Mouse (Mus musculus) hindbrain, embryonic 13.5 days (tissue): ENCODE measurements around the gene Aasdh. TPM values are rescaled to one million over a fixed set of nuclear protein-coding genes. Genes with fewer than 3 reads are reported as not detected.

Experiments used
- ATAC-seq: fragments of 200-750 bp; cut with Nextera tagmentation; 2 replicates; pipeline ENCODE4 v1.8.0; 2017; ENCODE audit warnings: moderate TSS enrichment; ENCODE audit not compliant: low FRiP score
- H3K27ac ChIP-seq: fragments of 300-500 bp; sonication (generic); 2 replicates; pipeline ENCODE4 v1.5.1; 2015; ENCODE audit warnings: inconsistent platforms, mild to moderate bottlenecking, moderate library complexity
- H3K27me3 ChIP-seq: fragments of 300-500 bp; sonication (generic); 2 replicates; pipeline ENCODE4 v1.6.1; 2015; ENCODE audit warnings: mild to moderate bottlenecking, inconsistent platforms
- H3K36me3 ChIP-seq: fragments of 300-500 bp; sonication (generic); 2 replicates; pipeline ENCODE4 v1.6.1; 2015; ENCODE audit warnings: mild to moderate bottlenecking, inconsistent platforms
- H3K4me1 ChIP-seq: fragments of 300-500 bp; sonication (generic); replicated peaks from 2 replicates; pipeline ENCODE4 v1.6.1; 2015; ENCODE audit warnings: inconsistent platforms
- H3K4me2 ChIP-seq: fragments of 300-500 bp; sonication (generic); 2 replicates; pipeline ENCODE4 v1.6.1; 2015; ENCODE audit warnings: inconsistent platforms, mild to moderate bottlenecking, moderate library complexity
- H3K4me3 ChIP-seq: fragments of 300-500 bp; sonication (generic); 2 replicates; pipeline ENCODE4 v1.5.1; 2015; ENCODE audit warnings: mild to moderate bottlenecking, inconsistent platforms
- H3K9ac ChIP-seq: fragments of 300-500 bp; sonication (generic); 2 replicates; pipeline ENCODE4 v1.6.1; 2015; ENCODE audit warnings: mild to moderate bottlenecking, inconsistent platforms
- H3K9me3 ChIP-seq: fragments of 300-500 bp; sonication (generic); 2 replicates; pipeline ENCODE4 v1.6.1; 2016; ENCODE audit warnings: inconsistent platforms
- WGBS: fragments of 180-500 bp; shearing (Covaris S2); methylation state at CpG from one replicate; pipeline ENCODE4 v1.1.7; 2015; 5-methylcytosine and 5-hydroxymethylcytosine counted together
- polyA plus RNA-seq: library from polyadenylated mRNA; unstranded; fragments of >200 nt; fragmentation: Nextera tagmentation; extraction: Ambion mirVana; gene quantifications from 2 replicates; pipeline ENCODE4 v1.2.1, GENCODE M21; 2015

The Aasdh gene
- polyA plus RNA-seq, 1 experiment from 2014 or later = 19.6 TPM

DNA sequence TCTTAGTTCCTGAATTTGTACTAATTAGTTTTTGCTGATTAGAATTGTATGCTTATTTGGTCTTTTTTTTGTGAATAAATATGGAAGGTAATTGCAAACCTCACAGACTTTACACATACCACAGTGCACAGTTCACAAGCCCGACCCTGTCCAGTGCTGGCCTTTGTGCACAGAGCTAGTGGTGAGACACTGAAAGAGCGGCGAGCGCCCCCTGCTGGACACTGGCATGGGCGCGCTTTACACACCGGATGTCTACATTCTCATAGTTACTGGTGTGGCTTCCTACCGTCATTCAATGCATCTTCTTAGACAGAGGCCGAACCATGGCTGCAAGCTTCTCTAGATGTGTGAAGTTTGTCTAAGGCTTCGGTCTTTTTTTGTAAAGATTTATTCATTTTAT, 51.8 kb downstream of the Aasdh start:
- peak; percentile 87 for ATAC-seq
- H3K27ac ChIP-seq = no peak overlapping the region
- H3K9me3 ChIP-seq = no peaks in the 10 kb centered on the region
- H3K4me1 ChIP-seq = peaks cover 25% of the 10 kb centered on the region
- WGBS = 12% methylated on average over 10 of the region's 10 CpGs
- H3K4me2 ChIP-seq = no peak overlapping the region
- H3K27me3 ChIP-seq = peaks cover 26% of the 10 kb centered on the region
- peaks cover 53% of the 10 kb centered on the region for H3K36me3 ChIP-seq
- no peak overlapping the region for H3K4me3 ChIP-seq
- no peak overlapping the region for H3K9ac ChIP-seq

DNA sequence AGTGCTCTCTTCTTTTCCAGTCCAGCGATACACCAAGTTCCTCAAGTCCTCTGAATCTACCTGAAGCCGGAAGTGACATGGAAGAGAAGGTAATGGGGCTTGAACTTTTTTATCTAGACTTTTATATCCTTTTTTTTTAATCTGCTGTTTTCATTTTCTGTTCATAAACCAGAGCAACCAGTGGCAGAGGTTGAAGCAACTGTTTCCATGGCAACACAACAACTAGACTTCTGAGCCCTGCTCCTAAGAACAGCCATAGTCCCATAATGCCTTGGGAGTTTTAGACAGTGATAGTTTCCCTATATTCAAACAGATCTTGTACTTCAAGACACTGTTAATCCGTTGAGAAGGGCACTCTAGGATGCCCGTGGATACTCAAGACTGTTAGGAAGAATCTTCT, 54.0 kb downstream of the Aasdh start:
- H3K27me3 ChIP-seq = peaks cover 13% of the 10 kb centered on the region
- H3K4me3 ChIP-seq = no peak overlapping the region
- peaks cover 33% of the 10 kb centered on the region for H3K36me3 ChIP-seq
- H3K9me3 ChIP-seq = no peaks in the 10 kb centered on the region
- no peak overlapping the region for H3K27ac ChIP-seq
- 79% methylated on average over 4 of the region's 4 CpGs for WGBS
- no peak overlapping the region for H3K4me2 ChIP-seq
- ATAC-seq = no peak
- peaks cover 12% of the 10 kb centered on the region for H3K4me1 ChIP-seq
- no peak overlapping the region for H3K9ac ChIP-seq

DNA sequence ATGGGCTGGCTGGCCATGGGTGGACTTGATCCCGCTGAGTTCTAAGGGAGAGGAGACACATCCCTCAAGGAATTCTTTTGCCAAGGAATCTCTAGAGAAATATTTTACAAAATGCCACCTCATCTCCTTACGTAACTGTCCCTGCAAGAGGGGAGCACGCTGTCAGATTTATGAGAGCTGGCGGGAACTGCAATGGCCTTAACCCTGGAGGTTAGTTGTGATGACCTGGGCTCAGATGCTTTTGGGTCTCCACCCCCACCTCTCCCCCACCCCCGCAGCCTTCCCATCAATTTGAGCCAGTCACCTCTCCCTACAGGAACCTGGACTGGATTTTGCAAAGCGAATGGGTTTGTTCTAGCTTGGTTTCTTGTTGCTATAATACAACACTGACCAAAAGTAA, 58.2 kb downstream of the Aasdh start:
- ATAC-seq = no peak
- Histone ChIP-seq H3K27me3 (no peaks in the 10 kb centered on the region), H3K27ac (no peak overlapping the region), H3K4me3 (no peak overlapping the region), H3K9ac (no peak overlapping the region), H3K36me3 (peaks cover 16% of the 10 kb centered on the region), H3K9me3 (no peaks in the 10 kb centered on the region), H3K4me2 (no peak overlapping the region), H3K4me1 (peaks cover 31% of the 10 kb centered on the region)
- 93% methylated on average over 6 of the region's 6 CpGs for WGBS

DNA sequence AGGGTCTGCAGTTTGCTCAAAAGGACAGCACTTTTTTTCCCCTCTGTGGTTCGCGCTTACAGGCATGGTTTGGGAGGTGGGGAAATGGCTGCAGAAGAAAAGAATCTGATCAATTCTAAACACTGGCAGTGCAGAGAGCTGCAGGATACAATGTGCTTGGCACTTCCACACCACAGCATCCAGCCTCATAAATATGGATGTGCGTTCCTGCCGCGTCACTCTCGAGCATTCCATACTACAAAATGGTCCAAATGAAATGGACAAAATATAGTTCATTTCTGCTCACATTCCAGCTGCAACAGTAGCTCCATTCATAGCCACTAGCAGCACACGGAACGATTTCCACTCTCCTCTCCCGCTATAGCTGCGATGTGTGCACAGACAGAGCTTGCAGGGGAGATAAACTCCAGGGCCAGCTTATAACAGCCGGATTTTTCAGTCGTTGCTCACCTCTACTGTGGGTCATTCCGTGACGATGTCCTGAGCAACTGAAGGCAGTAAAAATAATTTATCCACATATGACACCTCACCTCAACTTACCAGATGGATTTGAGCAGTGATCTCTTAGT, 60.6 kb downstream of the Aasdh start:
- Histone ChIP-seq H3K36me3 (peaks cover 15% of the 10 kb centered on the region), H3K9ac (peak overlapping the region; percentile 20), H3K4me3 (no peak overlapping the region), H3K27me3 (no peaks in the 10 kb centered on the region), H3K4me2 (no peak overlapping the region), H3K9me3 (no peaks in the 10 kb centered on the region), H3K4me1 (peaks cover 28% of the 10 kb centered on the region), H3K27ac (peak overlapping the region; percentile 76)
- WGBS = 48% methylated on average over 14 of the region's 14 CpGs
- no peak for ATAC-seq

DNA sequence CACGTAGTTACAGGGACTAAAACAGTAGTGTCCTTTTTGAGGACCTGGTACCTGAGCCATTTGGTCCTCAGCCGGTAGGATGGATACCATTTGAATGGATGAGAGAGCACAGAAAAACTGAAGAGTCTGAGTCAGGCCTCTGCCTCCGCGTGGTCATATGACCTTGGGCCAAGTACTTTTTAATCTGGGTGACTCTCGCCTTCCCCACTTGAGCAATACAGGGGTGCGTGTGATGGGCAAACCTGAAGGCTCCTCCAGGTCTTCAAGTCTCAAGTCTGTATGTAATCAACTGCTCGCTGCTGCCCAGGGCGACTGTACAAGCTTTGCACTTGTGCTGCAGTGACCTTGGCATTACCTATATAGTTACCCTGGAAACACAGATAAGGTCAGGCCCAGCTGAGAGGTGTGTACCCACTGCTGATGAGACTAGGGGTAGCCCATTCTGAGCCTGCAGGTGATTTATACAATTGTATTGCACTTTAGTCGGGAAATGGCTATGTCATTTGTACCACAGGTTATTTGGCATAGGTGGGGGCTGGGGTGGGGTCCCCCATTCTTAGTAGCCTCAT, 61.4 kb downstream of the Aasdh start:
- peak; percentile 50; the same call in 1 of the 2 replicates for ATAC-seq
- WGBS = 90% methylated on average over 9 of the region's 9 CpGs
- peaks cover 28% of the 10 kb centered on the region for H3K4me1 ChIP-seq
- no peaks in the 10 kb centered on the region for H3K9me3 ChIP-seq
- H3K9ac ChIP-seq = no peak overlapping the region
- H3K4me2 ChIP-seq = no peak overlapping the region
- H3K36me3 ChIP-seq = peaks cover 13% of the 10 kb centered on the region
- no peak overlapping the region for H3K4me3 ChIP-seq
- H3K27ac ChIP-seq = peak overlapping the region; percentile 76
- no peaks in the 10 kb centered on the region for H3K27me3 ChIP-seq

DNA sequence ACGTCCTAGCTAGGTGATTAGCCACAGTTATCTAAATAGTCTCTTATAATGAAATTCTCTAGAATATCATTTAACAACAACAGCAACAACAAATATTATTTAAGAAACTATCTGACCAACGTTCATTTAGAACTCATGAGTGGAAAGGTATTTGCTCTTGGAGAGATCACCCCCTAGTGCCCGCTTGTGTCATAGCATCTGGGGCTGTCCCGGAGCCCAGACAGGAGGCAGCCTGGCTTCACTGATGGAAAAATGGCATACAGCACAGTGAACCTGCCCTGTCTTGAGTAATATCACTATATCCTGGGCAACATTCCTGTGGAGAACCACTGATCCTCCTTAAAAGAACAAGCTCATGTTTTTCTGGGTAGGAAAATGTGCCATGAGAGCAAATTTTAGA, 61.9 kb downstream of the Aasdh start:
- Histone ChIP-seq H3K9me3 (no peaks in the 10 kb centered on the region), H3K4me1 (peaks cover 28% of the 10 kb centered on the region), H3K9ac (no peak overlapping the region), H3K27me3 (no peaks in the 10 kb centered on the region), H3K4me3 (no peak overlapping the region), H3K36me3 (peaks cover 10% of the 10 kb centered on the region), H3K27ac (peak overlapping the region; percentile 76; the same call in 1 of the 2 replicates), H3K4me2 (no peak overlapping the region)
- WGBS = 21% methylated on average over 4 of the region's 4 CpGs
- ATAC-seq = no peak

DNA sequence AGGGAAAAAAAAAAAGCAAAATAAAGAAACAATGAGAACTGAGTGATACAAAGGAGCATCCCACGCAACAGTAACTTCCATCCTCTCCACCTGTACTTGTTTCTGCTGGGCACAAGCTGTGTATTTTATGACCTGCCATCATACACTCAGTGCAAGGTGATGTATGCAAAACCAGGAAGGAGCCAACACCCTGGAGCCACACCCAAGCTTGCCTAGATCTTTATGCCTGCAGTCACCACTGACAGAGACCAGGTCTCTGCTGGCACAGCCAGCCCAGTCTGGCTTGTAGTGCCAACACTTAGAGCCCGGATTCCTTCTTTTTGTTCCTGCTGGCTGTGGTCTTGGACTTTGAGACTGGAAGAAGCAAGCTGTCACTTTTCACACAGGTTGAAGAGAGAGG, 63.5 kb downstream of the Aasdh start:
- ATAC-seq = no peak

DNA sequence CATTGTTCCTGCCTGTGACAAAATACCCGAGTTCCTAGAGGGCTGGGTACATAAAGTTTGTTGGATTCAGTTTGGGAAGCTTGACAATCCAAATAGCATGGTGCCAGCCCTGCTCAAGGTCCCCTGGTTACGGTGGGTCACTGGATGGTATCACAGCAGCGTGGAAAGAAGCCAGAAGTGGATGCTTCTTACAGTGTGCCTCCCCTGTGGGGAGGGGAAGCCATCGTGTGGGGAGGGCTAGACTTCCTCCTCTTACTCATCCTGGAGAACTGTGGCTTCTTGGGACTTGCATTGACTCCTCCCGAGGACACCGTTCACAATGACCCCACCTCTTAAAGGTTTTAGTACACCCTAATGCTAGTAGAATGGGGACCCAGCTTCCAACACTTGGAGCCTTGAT, 65.5 kb downstream of the Aasdh start:
- H3K4me1 ChIP-seq = peaks cover 18% of the 10 kb centered on the region
- H3K4me2 ChIP-seq = no peak overlapping the region
- WGBS = 84% methylated on average over 6 of the region's 6 CpGs
- no peak overlapping the region for H3K9ac ChIP-seq
- no peak overlapping the region for H3K27ac ChIP-seq
- H3K9me3 ChIP-seq = no peaks in the 10 kb centered on the region
- peaks cover 10% of the 10 kb centered on the region; the same call in 1 of the 2 replicates for H3K36me3 ChIP-seq
- no peak for ATAC-seq
- no peaks in the 10 kb centered on the region for H3K27me3 ChIP-seq
- H3K4me3 ChIP-seq = no peak overlapping the region

More for the DNA sequence above, 63.5 kb downstream of the Aasdh start:
- Histone ChIP-seq H3K4me2 (no peak overlapping the region), H3K4me3 (no peak overlapping the region), H3K9ac (no peak overlapping the region), H3K27ac (no peak overlapping the region), H3K36me3 (peaks cover 10% of the 10 kb centered on the region; the same call in 1 of the 2 replicates), H3K27me3 (no peaks in the 10 kb centered on the region), H3K4me1 (peaks cover 28% of the 10 kb centered on the region), H3K9me3 (no peaks in the 10 kb centered on the region)
- WGBS = 78% methylated on average over 2 of the region's 2 CpGs

DNA sequence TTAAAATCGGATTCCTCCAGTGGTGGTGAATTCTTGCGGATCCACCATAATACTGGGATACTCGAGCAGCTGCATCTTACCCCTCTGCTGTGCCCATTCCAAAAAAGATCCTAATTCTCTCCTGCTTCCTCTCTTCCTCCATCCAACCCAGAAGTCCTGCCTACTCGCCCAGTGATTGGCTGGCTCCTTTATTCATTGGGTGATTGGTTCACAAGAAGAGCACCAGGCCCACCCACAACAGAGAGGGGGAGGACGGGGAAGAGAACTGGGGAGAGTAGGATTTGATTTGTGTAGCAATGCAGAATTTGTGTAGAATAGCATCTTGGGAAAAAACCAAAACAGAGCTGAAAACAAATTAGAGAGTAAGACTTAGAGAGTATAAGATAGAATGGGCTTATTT, 68.3 kb downstream of the Aasdh start:
- WGBS = 55% methylated on average over 5 of the region's 5 CpGs
- Histone ChIP-seq H3K27me3 (no peaks in the 10 kb centered on the region), H3K27ac (no peak overlapping the region), H3K9ac (no peak overlapping the region), H3K4me2 (no peak overlapping the region), H3K4me3 (no peak overlapping the region), H3K36me3 (peaks cover 15% of the 10 kb centered on the region; the same call in 1 of the 2 replicates), H3K9me3 (no peaks in the 10 kb centered on the region), H3K4me1 (peaks cover 8% of the 10 kb centered on the region; the same call in 1 of the 2 replicates)
- no peak for ATAC-seq

DNA sequence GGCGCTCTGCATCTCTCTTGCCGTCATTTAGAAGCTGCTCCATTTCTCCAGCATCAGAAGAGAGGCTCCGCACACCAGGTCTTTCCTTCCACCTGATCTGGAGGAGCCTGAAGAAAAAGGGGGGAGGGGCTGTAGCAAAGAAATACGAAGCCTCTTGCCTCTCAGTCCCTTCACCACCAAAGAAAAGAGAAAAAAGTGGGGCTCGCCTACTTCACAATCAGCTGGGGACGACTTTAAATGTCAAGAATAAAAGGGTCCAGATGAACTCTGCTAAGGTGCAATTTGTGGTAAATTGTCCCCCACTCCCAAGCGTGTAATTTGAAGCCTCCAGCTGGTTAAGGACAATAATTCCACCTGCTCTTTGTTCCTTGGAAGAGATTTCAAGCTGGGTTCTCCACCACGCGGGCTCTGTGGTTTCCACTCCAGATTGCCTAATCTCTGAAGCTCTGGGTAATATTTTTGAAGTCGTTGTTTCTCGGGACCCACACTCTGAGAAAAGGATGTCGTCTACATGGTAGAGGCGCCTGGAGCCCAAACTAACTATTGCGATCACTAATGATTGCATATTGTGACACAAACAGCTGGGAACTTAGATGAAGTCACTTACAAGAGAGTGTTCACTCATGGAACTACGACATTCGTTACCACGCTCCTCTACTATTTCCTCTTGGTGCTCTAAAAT, 72.6 kb downstream of the Aasdh start:
- no peak overlapping the region for H3K4me3 ChIP-seq
- ATAC-seq = no peak
- WGBS = 77% methylated on average over 17 of the region's 17 CpGs

DNA sequence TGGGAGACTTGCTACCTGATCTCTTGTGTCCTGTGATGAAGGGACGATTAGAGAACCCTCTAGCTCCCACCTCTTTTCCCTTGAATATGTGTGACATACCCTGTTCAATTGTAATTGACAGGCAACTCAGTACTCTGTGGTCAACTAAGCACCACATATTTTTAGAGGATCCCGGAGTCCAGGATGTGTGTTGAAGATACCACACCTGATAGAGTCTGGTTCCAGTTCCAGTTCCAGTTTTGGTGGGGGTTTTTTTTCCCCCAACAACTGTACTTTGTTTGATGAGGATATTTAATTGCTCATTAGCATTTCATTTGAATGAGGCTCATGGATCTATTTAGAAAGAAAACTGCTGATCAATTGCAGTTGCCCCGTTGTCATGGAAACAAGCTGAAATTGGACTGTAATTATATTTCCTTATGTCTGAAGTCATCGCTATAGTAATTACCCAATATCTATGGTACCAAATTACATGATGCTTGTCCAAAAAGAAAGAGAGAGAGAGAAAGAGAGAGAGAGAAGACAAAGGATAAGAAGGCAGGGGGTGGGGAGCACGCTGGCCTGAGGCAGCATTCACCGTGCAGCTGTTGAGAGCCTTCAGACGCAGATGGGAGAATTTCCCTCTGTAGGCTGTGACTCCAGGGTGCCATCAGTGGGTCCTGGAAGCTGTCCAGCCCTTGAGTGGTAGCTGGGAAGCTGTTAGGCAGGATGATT, 76.6 kb downstream of the Aasdh start:
- ATAC-seq = peak; percentile 76
- Histone ChIP-seq H3K4me1 (peaks cover 36% of the 10 kb centered on the region), H3K4me2 (no peak overlapping the region), H3K27ac (peak overlapping the region; percentile 87), H3K9ac (no peak overlapping the region), H3K4me3 (no peak overlapping the region), H3K27me3 (no peaks in the 10 kb centered on the region), H3K36me3 (peaks cover 19% of the 10 kb centered on the region), H3K9me3 (no peaks in the 10 kb centered on the region)
- 52% methylated on average over 7 of the region's 7 CpGs for WGBS

More for the DNA sequence above, 72.6 kb downstream of the Aasdh start:
- Histone ChIP-seq H3K4me2 (no peak overlapping the region), H3K27ac (no peak overlapping the region), H3K27me3 (no peaks in the 10 kb centered on the region), H3K4me1 (peaks cover 28% of the 10 kb centered on the region), H3K9me3 (no peaks in the 10 kb centered on the region), H3K9ac (no peak overlapping the region), H3K36me3 (peaks cover 16% of the 10 kb centered on the region)
